Mouse (Mus musculus): ENCODE results near the gene Arl4d. TPM values are rescaled to one million over a fixed set of nuclear protein-coding genes. Genes with fewer than 3 reads are reported as not detected.

Arl4d gene
- total and polyA plus RNA-seq, 3 experiments = 0.59 to 1.2 (median 0.81) TPM

DNA sequence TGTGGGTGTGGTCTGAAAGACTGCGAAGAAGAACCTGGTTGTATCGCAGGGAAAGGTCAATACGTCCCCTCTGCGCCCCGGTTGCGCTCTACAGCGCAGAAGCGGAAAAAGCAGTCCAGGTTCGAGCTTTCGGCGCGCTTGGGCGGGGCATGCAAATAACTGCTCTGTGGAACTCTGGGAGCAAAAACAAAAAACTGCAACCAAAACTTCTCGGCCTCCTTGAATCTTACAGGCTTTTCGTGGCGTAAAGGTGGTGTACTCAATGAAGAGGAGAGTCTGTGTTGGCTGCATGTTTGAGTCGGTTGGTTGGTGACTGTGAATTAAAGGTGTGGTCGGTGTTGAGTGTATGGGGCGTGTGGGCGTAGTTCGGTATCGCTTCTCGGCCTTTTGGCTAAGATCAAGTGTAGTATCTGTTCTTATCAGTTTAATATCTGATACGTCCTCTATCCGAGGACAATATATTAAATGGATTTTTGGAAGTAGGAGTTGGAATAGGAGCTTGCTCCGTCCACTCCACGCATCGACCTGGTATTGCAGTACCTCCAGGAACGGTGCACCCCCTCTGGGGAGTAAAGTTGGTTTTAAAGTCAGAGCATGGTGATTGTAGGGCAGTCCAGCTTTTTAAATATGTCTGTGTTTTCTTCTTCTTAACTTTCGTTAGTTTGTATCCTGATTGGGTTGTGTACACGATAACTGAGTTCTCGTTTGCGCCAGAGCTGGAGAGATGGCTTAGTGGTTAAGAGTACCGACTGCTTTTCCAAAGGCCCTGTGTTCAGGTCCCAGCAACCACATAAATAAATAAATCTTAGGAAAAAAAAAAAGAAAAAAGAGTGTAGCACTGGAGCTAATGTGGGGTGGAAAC lies 38.1 kb upstream of the Arl4d start, which contains the start of gene Rdm1 (continued):
- no peak for TF ChIP-seq USF1 (IDR thresholded peaks at IDR 0.05; ENCODE audit: low read depth, low read length)

DNA sequence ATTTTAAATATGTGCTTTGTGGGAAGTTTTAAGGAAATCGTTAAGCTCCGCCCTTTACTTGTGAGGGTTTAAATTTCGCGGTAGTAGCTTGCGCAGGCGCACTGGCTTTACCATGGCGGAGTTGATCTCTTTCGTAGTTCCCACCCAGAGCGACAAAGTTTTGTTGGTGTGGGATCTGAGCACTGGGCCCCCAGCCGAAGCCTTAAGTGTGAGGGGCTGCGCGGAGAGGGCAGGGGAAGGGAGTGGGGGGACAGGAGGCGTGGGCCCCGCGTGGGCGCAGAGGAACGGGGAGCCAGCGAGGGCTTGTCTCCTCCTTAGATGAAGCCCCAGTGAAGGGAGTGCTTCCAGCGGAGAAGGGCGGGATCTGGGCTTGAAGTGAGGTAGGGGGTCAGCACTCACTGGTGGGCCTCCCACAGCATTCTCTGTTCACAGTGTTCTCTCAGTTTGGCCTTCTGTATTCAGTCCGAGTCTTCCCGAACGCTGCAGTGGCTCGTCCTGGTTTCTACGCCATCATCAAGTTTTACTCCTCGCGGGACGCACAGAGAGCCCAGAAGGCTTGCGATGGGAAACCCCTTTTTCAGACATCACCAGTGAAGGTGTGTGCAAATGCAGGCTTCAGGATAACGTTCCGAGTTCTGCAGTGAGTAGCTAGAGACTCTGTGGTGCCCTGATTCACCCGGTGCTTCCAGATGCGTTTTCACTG lies 37.3 kb upstream of the Arl4d start:
- TF ChIP-seq E2F4 (IDR thresholded peaks at IDR 0.05; ENCODE audit: insufficient replicate concordance, low read depth, low read length) = peak; percentile 98
- peak; percentile 81 for TF ChIP-seq MXI1 (IDR thresholded peaks at IDR 0.05; ENCODE audit: low read depth, low read length)
- TF ChIP-seq JUND (conservative IDR thresholded peaks at IDR 0.05; ENCODE audit: low read depth, low read length) = no peak
- TF ChIP-seq UBTF (IDR thresholded peaks at IDR 0.05; ENCODE audit: low read depth, low read length) = no peak; the same call in 1 of the 2 replicates
- no peak for TF ChIP-seq RAD21 (IDR thresholded peaks at IDR 0.05; ENCODE audit: low read depth, low read length)
- TF ChIP-seq NRF1 (IDR thresholded peaks at IDR 0.05; ENCODE audit: low read depth, low read length) = peak; percentile 96
- no peak; the same call in 1 of the 2 replicates for TF ChIP-seq MAZ (IDR thresholded peaks at IDR 0.05; ENCODE audit: low read depth, low read length)
- peak; percentile 92 for TF ChIP-seq POLR2A (IDR thresholded peaks at IDR 0.05; ENCODE audit: low read depth, low read length)
- no peak for TF ChIP-seq USF2 (conservative IDR thresholded peaks at IDR 0.05; ENCODE audit: low read depth, low read length)
- peak; percentile 88; the same call in 1 of the 2 replicates for TF ChIP-seq NELFE (IDR thresholded peaks at IDR 0.05; ENCODE audit: low read depth, low read length)
- peak; percentile 62 for TF ChIP-seq TCF12 (IDR thresholded peaks at IDR 0.05; ENCODE audit: low read depth, low read length)
- no peak; the same call in 1 of the 2 replicates for TF ChIP-seq GABPA (IDR thresholded peaks at IDR 0.05; ENCODE audit: insufficient replicate concordance, low read depth, low read length)
- TF ChIP-seq SIN3A (IDR thresholded peaks at IDR 0.05; ENCODE audit: low read length) = no peak; the same call in 1 of the 2 replicates
- peak; percentile 91 for TF ChIP-seq TBP (conservative IDR thresholded peaks at IDR 0.05; ENCODE audit: low read depth, low read length)
- no peak for TF ChIP-seq CTCF (conservative IDR thresholded peaks at IDR 0.05 in 1 of 2, IDR thresholded peaks at IDR 0.05 in 1 of 2; ENCODE audit: low read depth in 2 of 2, low read length in 2 of 2)
- TF ChIP-seq RCOR1 (conservative IDR thresholded peaks at IDR 0.05; ENCODE audit: low read depth, low read length) = peak; percentile 12
- peak; percentile 55; the same call in 1 of the 2 replicates for TF ChIP-seq CHD2 (IDR thresholded peaks at IDR 0.05; ENCODE audit: low read length)
- peak; percentile 15; the same call in 1 of the 2 replicates for TF ChIP-seq MYC (IDR thresholded peaks at IDR 0.05; ENCODE audit: low read depth, low read length)
- TF ChIP-seq MAX (IDR thresholded peaks at IDR 0.05; ENCODE audit: low read length) = peak; percentile 65
- TF ChIP-seq ZKSCAN1 (IDR thresholded peaks at IDR 0.05; ENCODE audit: borderline replicate concordance, low read depth, low read length) = no peak
- 0 out of 2 replicates have a peak, but pooled peaks have one; percentile 94 for TF ChIP-seq ZMIZ1 (IDR thresholded peaks at IDR 0.05; ENCODE audit: low read depth, low read length)
- TF ChIP-seq ETS1 (conservative IDR thresholded peaks at IDR 0.05; ENCODE audit: low read depth, low read length) = no peak
- TF ChIP-seq USF1 (IDR thresholded peaks at IDR 0.05; ENCODE audit: low read depth, low read length) = no peak
- TF ChIP-seq ZC3H11A (IDR thresholded peaks at IDR 0.05; ENCODE audit: low read depth, low read length) = no peak
- TF ChIP-seq ELF1 (IDR thresholded peaks at IDR 0.05; ENCODE audit: low read depth, low read length) = peak; percentile 71
- no peak for TF ChIP-seq SMC3 (IDR thresholded peaks at IDR 0.05; ENCODE audit: low read depth, low read length)
- TF ChIP-seq BHLHE40 (IDR thresholded peaks at IDR 0.05; ENCODE audit: low read depth, low read length) = peak; percentile 12; the same call in 1 of the 2 replicates
- no peak; the same call in 1 of the 2 replicates for TF ChIP-seq CHD1 (IDR thresholded peaks at IDR 0.05; ENCODE audit: low read depth, low read length)
- Histone ChIP-seq H3K4me2 (ENCODE audit: insufficient read depth, low read depth, poor library complexity, severe bottlenecking) (peak overlapping the region; percentile 54), H3K79me2 (replicated peaks; ENCODE audit: control insufficient read depth, extremely low read depth, insufficient read depth, poor library complexity, severe bottlenecking) (no peaks in the 10 kb centered on the region), H3K27me3 (replicated peaks) (no peaks in the 10 kb centered on the region), H3K9ac (ENCODE audit: insufficient read depth, low read depth) (peak overlapping the region; percentile 77), H3K4me1 (ENCODE audit: control insufficient read depth in 1 of 2, insufficient read depth in 2 of 2) (peaks cover 0 to 22% of the 10 kb centered on the region in 2 experiments; a peak in 2 of 4 replicates), H3K4me3 (replicated peaks in 1 of 3; ENCODE audit: low read depth in 2 of 3, low read length in 2 of 3, poor library complexity in 1 of 3) (peak overlapping the region; percentile 55 to 62 (median 61)), H3K27ac (ENCODE audit: insufficient read depth, low read depth) (peak overlapping the region; percentile 87), H3K36me3 (replicated peaks in 1 of 2; ENCODE audit: control insufficient read depth in 1 of 2, insufficient read depth in 1 of 2, low read length in 1 of 2) (peaks cover 3 to 11% of the 10 kb centered on the region in 2 experiments), H3K9me3 (replicated peaks; ENCODE audit: low read length) (peaks cover under 1% of the 10 kb centered on the region)
- in situ Hi-C loops (cut with MboI; ENCODE audit: low pct_ligation_motif_present, low pct_unique_long_range_greater_than_20kb, low sequenced_read_pairs) (no loop called here), dilution Hi-C loops (cut with MboI; ENCODE audit: extremely low pct_ligation_motif_present, extremely low pct_unique_long_range_greater_than_20kb, low sequenced_read_pairs) (no loop called here)
- no peak for DNase-seq (ENCODE audit: extremely low read depth)

Measured in CH12.LX (cell line).